Mouse (Mus musculus) urinary bladder, postnatal 14 days (tissue): Measurements from ENCODE around the gene Gm21477.
"Not testable (repeated sequence)": the region's sequence is repeated elsewhere in the genome, so short reads cannot be mapped to it uniquely, and the experiment has no call there.

Experiments
- DNase-seq: peaks from one replicate; pipeline ENCODE4 v3.0.0; 2021; ENCODE audit warnings: low spot score

Gm21477 gene

DNA sequence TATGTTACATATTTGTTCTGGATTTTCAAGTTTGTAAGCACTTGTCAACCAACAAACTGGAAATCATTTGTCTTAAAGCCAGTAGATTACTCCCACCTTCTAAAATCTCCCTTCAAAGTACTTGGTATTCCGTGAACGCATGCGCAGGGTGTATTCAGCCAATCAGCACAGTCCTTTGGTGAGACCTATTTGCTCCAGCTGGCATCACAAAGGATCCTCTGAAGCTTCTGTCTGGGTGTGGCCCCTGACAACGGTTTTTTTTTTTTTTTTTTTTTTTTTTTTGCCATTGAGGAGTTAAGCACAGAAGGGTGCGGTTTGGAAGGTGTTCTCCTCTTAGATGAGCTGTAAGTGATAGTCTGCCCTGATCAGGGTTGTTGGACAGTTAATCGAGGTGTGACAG is at the start of gene Gm21477:
TSS of gene Gm21477 (plus strand) at position 301 of the 400 bp plus-strand sequence.
- not testable (repeated sequence) for DNase-seq
